Mouse (Mus musculus) spleen, postnatal 14 days (tissue): ENCODE measurements around the gene Kremen1.
A peak's percentile ranks its signal among the peaks of the same experiment; 100 is the strongest.

ENCODE experiments used
- DNase-seq, 2 experiments: peaks; one replicate each; pipeline ENCODE4 v3.0.0; 2021 to 2022; ENCODE audit warnings: low spot score in 2 of 2

The Kremen1 gene

GRCm38 (mm10) chr11:5261508-5262392, at the start of gene Kremen1:
Kremen1 (minus strand) TSS chr11:5261558.
- DNase-seq, result peak; percentile 82 to 88

GRCm38 (mm10) chr11:5307024-5307905, 45.9 kb upstream of the Kremen1 start:
- DNase-seq, result no peak

GRCm38 (mm10) chr11:5306017-5306416, 44.7 kb upstream of the Kremen1 start:
- no peak for DNase-seq

GRCm38 (mm10) chr11:5304526-5304925, 43.2 kb upstream of the Kremen1 start:
- DNase-seq, result no peak

GRCm38 (mm10) chr11:5298007-5298372, 36.6 kb upstream of the Kremen1 start:
- no peak for DNase-seq

- DNase-seq, result no peak
Observed at GRCm38 (mm10) chr11:5297148-5298006, 36.0 kb upstream of the Kremen1 start.

GRCm38 (mm10) chr11:5296576-5297115, 35.3 kb upstream of the Kremen1 start:
- DNase-seq, result no peak

GRCm38 (mm10) chr11:5294805-5295204, 33.4 kb upstream of the Kremen1 start:
- no peak for DNase-seq

- DNase-seq, result peak; percentile 16 to 53
Observed at GRCm38 (mm10) chr11:5290691-5291090, 29.3 kb upstream of the Kremen1 start.

- no peak for DNase-seq
Observed at GRCm38 (mm10) chr11:5289826-5290580, 28.6 kb upstream of the Kremen1 start.

GRCm38 (mm10) chr11:5283987-5284386, 22.6 kb upstream of the Kremen1 start:
- no peak for DNase-seq

- no peak for DNase-seq
Observed at GRCm38 (mm10) chr11:5280932-5281331, 19.6 kb upstream of the Kremen1 start.

- DNase-seq, result no peak
Observed at GRCm38 (mm10) chr11:5278463-5278862, 17.1 kb upstream of the Kremen1 start.

- no peak for DNase-seq
Observed at GRCm38 (mm10) chr11:5277307-5277971, 16.1 kb upstream of the Kremen1 start.

- DNase-seq, result no peak
Observed at GRCm38 (mm10) chr11:5275216-5275615, 13.9 kb upstream of the Kremen1 start.

- DNase-seq, result no peak
Observed at GRCm38 (mm10) chr11:5272536-5273234, 11.3 kb upstream of the Kremen1 start.

GRCm38 (mm10) chr11:5272066-5272360, 10.7 kb upstream of the Kremen1 start:
- DNase-seq, result no peak

- DNase-seq, result no peak
Observed at GRCm38 (mm10) chr11:5271274-5272065, 10.1 kb upstream of the Kremen1 start.
